Mouse (Mus musculus) adrenal gland, adult 18-20 months (tissue): Measurements from ENCODE around the gene Fcho2. TPM values are rescaled to one million over a fixed set of nuclear protein-coding genes. Genes with fewer than 3 reads are reported as not detected.

Source experiments
- DNase-seq, 2 experiments: peaks; one replicate each; pipeline ENCODE4 v3.0.0; 2021 to 2022; ENCODE audit warnings: low spot score in 2 of 2
- total RNA-seq, 2 experiments: library from RNA; stranded (reverse); gene quantifications; 1 replicate in 1 of 2; 2 replicates in 1 of 2; pipeline ENCODE4 v1.2.3; 2021

Fcho2 gene
- total RNA-seq, 2 experiments from 2014 or later, result 34.4 to 43.2 TPM

GRCm38 (mm10) chr13:98680470-98681060, 134.7 kb downstream of the Fcho2 start:
- DNase-seq, result no peak

GRCm38 (mm10) chr13:98679631-98680041, 135.6 kb downstream of the Fcho2 start:
- DNase-seq, result no peak

GRCm38 (mm10) chr13:98679230-98679629, 136.0 kb downstream of the Fcho2 start:
- DNase-seq, result peak in 1 of 2 experiments; percentile 0

GRCm38 (mm10) chr13:98673922-98674321, 141.3 kb downstream of the Fcho2 start:
- no peak for DNase-seq

Other genes with a start within 250 kb of the Fcho2 start
- under 1 TPM in 1 of 2 experiments, not detected in 1; 0.23 TPM for gene Tmem174, start 178.0 kb downstream of the Fcho2 start, total RNA-seq
- gene Tmem171, start 120.6 kb downstream of the Fcho2 start, total RNA-seq, result under 1 TPM; 0.80 to 0.86 TPM
- 100 to 1,000 TPM; 103 to 135 TPM for gene Tnpo1, start 110.9 kb upstream of the Fcho2 start, total RNA-seq
- gene 1700024P04Rik, start 169.1 kb upstream of the Fcho2 start, total RNA-seq, result not detected